Mouse (Mus musculus) MEL (cell line): ENCODE measurements around the gene D17H6S53E.

Source experiments
- CHD2 ChIP-seq: IDR thresholded peaks from 2 replicates; pipeline ENCODE4 v1.6.1; 2011; ENCODE audit warnings: low read length, improper control_type of control experiment
- CTCF ChIP-seq, 3 experiments: IDR thresholded peaks in 2 of 3; conservative IDR thresholded peaks in 1 of 3; 2 replicates each; pipeline ENCODE4 v1.5.1; 2011 to 2012; ENCODE audit warnings: low read length in 3 of 3, low read depth in 2 of 3, mild to moderate bottlenecking in 2 of 3, improper control_type of control experiment in 1 of 3, inconsistent platforms in 1 of 3, mixed read lengths in 1 of 3, moderate library complexity in 1 of 3; ENCODE audit not compliant: control insufficient read depth in 1 of 3, insufficient read depth in 1 of 3, poor library complexity in 1 of 3, severe bottlenecking in 1 of 3
- E2F4 ChIP-seq: IDR thresholded peaks from 2 replicates; pipeline ENCODE4 v1.6.1; 2011; ENCODE audit warnings: low read depth, low read length, improper control_type of control experiment, borderline replicate concordance
- ELF1 ChIP-seq: IDR thresholded peaks from 2 replicates; pipeline ENCODE4 v1.6.1; 2014; ENCODE audit warnings: low read depth, mild to moderate bottlenecking, inconsistent platforms, low read length, improper control_type of control experiment, moderate library complexity
- EP300 ChIP-seq, 2 experiments: IDR thresholded peaks; 2 replicates each; pipeline ENCODE4 v1.6.1; 2011; ENCODE audit warnings: improper control_type of control experiment in 2 of 2, low read length in 2 of 2, low read depth in 1 of 2, mild to moderate bottlenecking in 1 of 2
- ETS1 ChIP-seq: IDR thresholded peaks from 2 replicates; pipeline ENCODE4 v1.6.1; 2012; ENCODE audit warnings: low read depth, mild to moderate bottlenecking, inconsistent platforms, low read length, improper control_type of control experiment, moderate library complexity
- KAT2A ChIP-seq: conservative IDR thresholded peaks from 2 replicates; pipeline ENCODE4 v1.6.1; 2012; ENCODE audit warnings: low read depth, low read length, improper control_type of control experiment, inconsistent platforms
- MAX ChIP-seq: IDR thresholded peaks from 2 replicates; pipeline ENCODE4 v1.6.1; 2011; ENCODE audit warnings: low read length, improper control_type of control experiment
- MYB ChIP-seq: IDR thresholded peaks from 2 replicates; pipeline ENCODE4 v1.6.1; 2011; ENCODE audit warnings: mild to moderate bottlenecking, low read depth, low read length, improper control_type of control experiment
- NRF1 ChIP-seq: IDR thresholded peaks from 2 replicates; pipeline ENCODE4 v1.6.1; 2014; ENCODE audit warnings: low read depth, mild to moderate bottlenecking, inconsistent platforms, low read length, improper control_type of control experiment, moderate library complexity; ENCODE audit not compliant: poor library complexity, insufficient read depth, severe bottlenecking
- POLR2A ChIP-seq, 2 experiments: IDR thresholded peaks; 2 replicates each; pipeline ENCODE4 v1.6.1; 2011 to 2012; ENCODE audit warnings: low read length in 2 of 2, mild to moderate bottlenecking in 2 of 2, control low read depth in 1 of 2, improper control_type of control experiment in 1 of 2, low read depth in 1 of 2, moderate library complexity in 1 of 2; ENCODE audit not compliant: control insufficient read depth in 1 of 2, insufficient read depth in 1 of 2, poor library complexity in 1 of 2
- POLR2AphosphoS5 ChIP-seq: IDR thresholded peaks from 2 replicates; pipeline ENCODE4 v1.6.1; 2012; ENCODE audit warnings: low read depth, borderline replicate concordance, mild to moderate bottlenecking, inconsistent platforms, low read length, moderate library complexity, mixed read lengths
- TAL1 ChIP-seq: IDR thresholded peaks from 2 replicates; pipeline ENCODE4 v1.6.1; 2012; ENCODE audit warnings: mild to moderate bottlenecking, inconsistent platforms, low read length, moderate library complexity, mixed read lengths

- TF ChIP-seq POLR2A (IDR thresholded peaks at IDR 0.05; ENCODE audit: control insufficient read depth in 1 of 2, insufficient read depth in 1 of 2, low read depth in 1 of 2, low read length in 2 of 2, poor library complexity in 1 of 2) (no peak), ETS1 (no peak), CHD2 (no peak), MAX (no peak), KAT2A (no peak), EP300 (IDR thresholded peaks at IDR 0.05; ENCODE audit: low read depth in 1 of 2, low read length in 2 of 2) (no peak), CTCF (IDR thresholded peaks at IDR 0.05 in 2 of 3, conservative IDR thresholded peaks at IDR 0.05 in 1 of 3; ENCODE audit: control insufficient read depth in 1 of 3, insufficient read depth in 1 of 3, low read depth in 2 of 3, low read length in 3 of 3, poor library complexity in 1 of 3, severe bottlenecking in 1 of 3) (no peak), MYB (no peak), NRF1 (no peak), E2F4 (no peak), TAL1 (no peak), ELF1 (no peak), POLR2AphosphoS5 (no peak)
These were observed 25.0 kb upstream of the D17H6S53E start for GRCm38 (mm10) chr17:35101161-35101560.
